Mouse (Mus musculus): ENCODE measurements around the gene Tctex1d2. TPM values are rescaled to one million over a fixed set of nuclear protein-coding genes. Genes with fewer than 3 reads are reported as not detected.
"Not testable (repeated sequence)": the region's sequence is repeated elsewhere in the genome, so short reads cannot be mapped to it uniquely, and the experiment has no call there.

The Tctex1d2 gene
- polyA plus RNA-seq, 2 experiments = 3.1 to 6.4 TPM

GRCm38 (mm10) chr16:32434691-32435090 is 15.2 kb downstream of the Tctex1d2 start:
- Histone ChIP-seq H3K9me3 (ENCODE audit: control insufficient read depth, low read length) (no peaks in the 10 kb centered on the region), H3K4me3 (ENCODE audit: insufficient read depth in 1 of 2, low read depth in 2 of 2, low read length in 2 of 2) (no peak overlapping the region), H3K36me3 (replicated peaks; ENCODE audit: control insufficient read depth, insufficient read depth, low read depth) (peaks cover 13% of the 10 kb centered on the region), H3K4me2 (ENCODE audit: low read depth) (no peak overlapping the region), H3K27ac (no peak overlapping the region), H3K9ac (replicated peaks) (no peak overlapping the region), H3K27me3 (ENCODE audit: control insufficient read depth, insufficient read depth, low read length) (no peaks in the 10 kb centered on the region), H3K4me1 (replicated peaks; ENCODE audit: control insufficient read depth in 2 of 2, insufficient read depth in 2 of 2, low read length in 1 of 2) (peaks cover 23 to 27% of the 10 kb centered on the region in 2 experiments)
- ATAC-seq (ENCODE audit: insufficient read depth) = no peak
- TF ChIP-seq CTCF (IDR thresholded peaks at IDR 0.05; ENCODE audit: low read depth) (no peak), EP300 (IDR thresholded peaks at IDR 0.05; ENCODE audit: low read depth) (no peak)
- DNase-seq (ENCODE audit: low read depth in 3 of 3, low spot score in 3 of 3) = no peak

- WGBS (ENCODE audit: insufficient replicate concordance) = 41% methylated on average over 1 of the region's 1 CpGs
- Histone ChIP-seq H3K27ac (no peak overlapping the region), H3K4me3 (ENCODE audit: insufficient read depth in 1 of 2, low read depth in 2 of 2, low read length in 2 of 2) (no peak overlapping the region), H3K4me1 (replicated peaks; ENCODE audit: control insufficient read depth in 2 of 2, insufficient read depth in 2 of 2, low read length in 1 of 2) (peaks cover 19 to 24% of the 10 kb centered on the region in 2 experiments), H3K9ac (replicated peaks) (no peak overlapping the region), H3K27me3 (ENCODE audit: control insufficient read depth, insufficient read depth, low read length) (no peaks in the 10 kb centered on the region), H3K36me3 (replicated peaks; ENCODE audit: control insufficient read depth, insufficient read depth, low read depth) (peaks cover 21% of the 10 kb centered on the region), H3K9me3 (ENCODE audit: control insufficient read depth, low read length) (no peaks in the 10 kb centered on the region), H3K4me2 (ENCODE audit: low read depth) (no peak overlapping the region)
- DNase-seq (ENCODE audit: low read depth in 3 of 3, low spot score in 3 of 3) = no peak
- ATAC-seq (ENCODE audit: insufficient read depth) = no peak
- no peak for TF ChIP-seq CTCF (IDR thresholded peaks at IDR 0.05; ENCODE audit: low read depth)
- no peak for TF ChIP-seq EP300 (IDR thresholded peaks at IDR 0.05; ENCODE audit: low read depth)
These were observed 17.2 kb downstream of the Tctex1d2 start for GRCm38 (mm10) chr16:32436657-32437056.

GRCm38 (mm10) chr16:32437266-32437665 is 17.8 kb downstream of the Tctex1d2 start:
- H3K4me3 ChIP-seq (ENCODE audit: insufficient read depth in 1 of 2, low read depth in 2 of 2, low read length in 2 of 2) = no peak overlapping the region
- no peaks in the 10 kb centered on the region for H3K27me3 ChIP-seq (ENCODE audit: control insufficient read depth, insufficient read depth, low read length)
- ATAC-seq (ENCODE audit: insufficient read depth) (no peak), DNase-seq (ENCODE audit: low read depth in 3 of 3, low spot score in 3 of 3) (no peak)
- TF ChIP-seq CTCF (IDR thresholded peaks at IDR 0.05; ENCODE audit: low read depth) (no peak), EP300 (IDR thresholded peaks at IDR 0.05; ENCODE audit: low read depth) (no peak)
- peaks cover 13 to 20% of the 10 kb centered on the region in 2 experiments for H3K4me1 ChIP-seq (replicated peaks; ENCODE audit: control insufficient read depth in 2 of 2, insufficient read depth in 2 of 2, low read length in 1 of 2)
- no peak overlapping the region for H3K27ac ChIP-seq
- no peak overlapping the region for H3K4me2 ChIP-seq (ENCODE audit: low read depth)
- 90% methylated on average over 1 of the region's 1 CpGs for WGBS (ENCODE audit: insufficient replicate concordance)
- H3K9ac ChIP-seq (replicated peaks) = no peak overlapping the region
- no peaks in the 10 kb centered on the region for H3K9me3 ChIP-seq (ENCODE audit: control insufficient read depth, low read length)
- H3K36me3 ChIP-seq (replicated peaks; ENCODE audit: control insufficient read depth, insufficient read depth, low read depth) = peaks cover 21% of the 10 kb centered on the region

- Histone ChIP-seq H3K9ac (replicated peaks) (no peak overlapping the region), H3K27me3 (ENCODE audit: control insufficient read depth, insufficient read depth, low read length) (no peaks in the 10 kb centered on the region), H3K4me1 (replicated peaks; ENCODE audit: control insufficient read depth in 2 of 2, insufficient read depth in 2 of 2, low read length in 1 of 2) (peaks cover 18 to 23% of the 10 kb centered on the region in 2 experiments), H3K36me3 (replicated peaks; ENCODE audit: control insufficient read depth, insufficient read depth, low read depth) (peaks cover 17% of the 10 kb centered on the region), H3K9me3 (ENCODE audit: control insufficient read depth, low read length) (no peaks in the 10 kb centered on the region), H3K4me2 (ENCODE audit: low read depth) (no peak overlapping the region), H3K27ac (no peak overlapping the region), H3K4me3 (ENCODE audit: insufficient read depth in 1 of 2, low read depth in 2 of 2, low read length in 2 of 2) (no peak overlapping the region)
- WGBS (ENCODE audit: insufficient replicate concordance) = 80% methylated on average over 3 of the region's 3 CpGs
- no peak for ATAC-seq (ENCODE audit: insufficient read depth)
- no peak for TF ChIP-seq EP300 (IDR thresholded peaks at IDR 0.05; ENCODE audit: low read depth)
- no peak for TF ChIP-seq CTCF (IDR thresholded peaks at IDR 0.05; ENCODE audit: low read depth)
- no peak for DNase-seq (ENCODE audit: low read depth in 3 of 3, low spot score in 3 of 3)
These were observed 21.9 kb downstream of the Tctex1d2 start for GRCm38 (mm10) chr16:32441432-32441831.

GRCm38 (mm10) chr16:32444615-32445014 is 25.1 kb downstream of the Tctex1d2 start:
- not testable (repeated sequence) for H3K36me3 ChIP-seq (replicated peaks; ENCODE audit: control insufficient read depth, insufficient read depth, low read depth); DNase-seq (ENCODE audit: low read depth in 3 of 3, low spot score in 3 of 3); H3K4me3 ChIP-seq (ENCODE audit: insufficient read depth in 1 of 2, low read depth in 2 of 2, low read length in 2 of 2); ATAC-seq (ENCODE audit: insufficient read depth); H3K27me3 ChIP-seq (ENCODE audit: control insufficient read depth, insufficient read depth, low read length); H3K9me3 ChIP-seq (ENCODE audit: control insufficient read depth, low read length)
- Histone ChIP-seq H3K4me2 (ENCODE audit: low read depth) (peak overlapping the region; percentile 25; the same call in 1 of the 2 replicates), H3K4me1 (replicated peaks; ENCODE audit: control insufficient read depth in 2 of 2, insufficient read depth in 2 of 2, low read length in 1 of 2) (peaks cover 40 to 42% of the 10 kb centered on the region in 2 experiments), H3K9ac (replicated peaks) (peak overlapping the region; percentile 14; the same call in 1 of the 2 replicates), H3K27ac (peak overlapping the region; percentile 33)
- 25% methylated on average over 3 of the region's 3 CpGs for WGBS (ENCODE audit: insufficient replicate concordance)
